Mouse (Mus musculus) midbrain, embryonic 10.5 days (tissue): ENCODE data around the gene Slc2a10. TPM values are rescaled to one million over a fixed set of nuclear protein-coding genes. Genes with fewer than 3 reads are reported as not detected.

Source experiments
- DNase-seq: peaks from one replicate; pipeline ENCODE4 v3.0.0-alpha.2; 2017; ENCODE audit warnings: low spot score
- H3K27ac ChIP-seq: fragments of 300-500 bp; sonication (generic); replicated peaks from 2 replicates; pipeline ENCODE4 v1.5.1; 2016; ENCODE audit warnings: mild to moderate bottlenecking
- H3K27me3 ChIP-seq: fragments of 300-500 bp; sonication (generic); 2 replicates; pipeline ENCODE4 v1.6.1; 2016; ENCODE audit warnings: low read depth, mild to moderate bottlenecking; ENCODE audit not compliant: poor library complexity, severe bottlenecking
- H3K36me3 ChIP-seq: fragments of 300-500 bp; sonication (generic); 2 replicates; pipeline ENCODE4 v1.6.1; 2016; ENCODE audit warnings: mild to moderate bottlenecking, moderate library complexity
- H3K4me1 ChIP-seq: fragments of 300-500 bp; sonication (generic); 2 replicates; pipeline ENCODE4 v1.6.1; 2016
- H3K4me3 ChIP-seq: fragments of 300-500 bp; sonication (generic); 2 replicates; pipeline ENCODE4 v1.5.1; 2016; ENCODE audit warnings: mild to moderate bottlenecking, moderate library complexity
- H3K9me3 ChIP-seq: fragments of 300-500 bp; sonication (generic); replicated peaks from 2 replicates; pipeline ENCODE4 v1.6.1; 2016; ENCODE audit warnings: mild to moderate bottlenecking
- WGBS: fragments of 180-500 bp; shearing (Covaris S2); methylation state at CpG from one replicate; pipeline ENCODE4 v1.1.7; 2016; 5-methylcytosine and 5-hydroxymethylcytosine counted together
- polyA plus RNA-seq: library from polyadenylated mRNA; unstranded; fragments of >200 nt; fragmentation: Nextera tagmentation; extraction: Ambion mirVana; gene quantifications from 2 replicates; pipeline ENCODE4 v1.2.1, GENCODE M21; 2016

Gene Slc2a10
- polyA plus RNA-seq: 4.0 and 4.4 TPM in 2 replicates

GRCm38 (mm10) chr2:165503259-165504203, at the start of gene Slc2a10:
TSS of gene Slc2a10 (plus strand) at chr2:165503787.
- peaks cover 31% of the 10 kb centered on the region for H3K27me3 ChIP-seq
- 6% methylated on average over 32 of the region's 32 CpGs for WGBS
- no peaks in the 10 kb centered on the region for H3K9me3 ChIP-seq
- H3K27ac ChIP-seq: peak within 1 kb of the TSS; percentile 88
- peaks cover 20% of the 10 kb centered on the region for H3K4me1 ChIP-seq
- DNase-seq: peak; percentile 55
- H3K4me3 ChIP-seq: peak within 1 kb of the TSS; percentile 64
- no peaks in the 10 kb centered on the region for H3K36me3 ChIP-seq

GRCm38 (mm10) chr2:165456710-165457109, 46.9 kb upstream of the Slc2a10 start:
- Histone ChIP-seq H3K4me3 (no peak overlapping the region), H3K9me3 (no peaks in the 10 kb centered on the region), H3K27ac (no peak overlapping the region), H3K27me3 (no peaks in the 10 kb centered on the region), H3K36me3 (no peaks in the 10 kb centered on the region), H3K4me1 (peaks cover 27% of the 10 kb centered on the region)
- DNase-seq: no peak
- 58% methylated on average over 2 of the region's 2 CpGs for WGBS

- WGBS: 56% methylated on average over 5 of the region's 5 CpGs
- no peak for DNase-seq
These were observed 45.4 kb upstream of the Slc2a10 start for GRCm38 (mm10) chr2:165458189-165458588.

GRCm38 (mm10) chr2:165459663-165460062, 43.9 kb upstream of the Slc2a10 start:
- H3K4me3 ChIP-seq: no peak overlapping the region
- H3K36me3 ChIP-seq: no peaks in the 10 kb centered on the region
- H3K9me3 ChIP-seq: no peaks in the 10 kb centered on the region
- H3K4me1 ChIP-seq: peaks cover 22% of the 10 kb centered on the region
- H3K27ac ChIP-seq: peak overlapping the region; percentile 13
- no peaks in the 10 kb centered on the region for H3K27me3 ChIP-seq
- no peak for DNase-seq
- 40% methylated on average over 7 of the region's 7 CpGs for WGBS

More at GRCm38 (mm10) chr2:165458189-165458588, 45.4 kb upstream of the Slc2a10 start:
- no peaks in the 10 kb centered on the region for H3K27me3 ChIP-seq
- H3K4me1 ChIP-seq: peaks cover 22% of the 10 kb centered on the region
- H3K36me3 ChIP-seq: no peaks in the 10 kb centered on the region
- H3K27ac ChIP-seq: 0 out of 2 replicates have a peak overlapping the region, but pooled peaks have one; percentile 13
- H3K4me3 ChIP-seq: no peak overlapping the region
- no peaks in the 10 kb centered on the region for H3K9me3 ChIP-seq

GRCm38 (mm10) chr2:165467824-165468452, 35.6 kb upstream of the Slc2a10 start:
- WGBS: 60% methylated on average over 15 of the region's 15 CpGs
- H3K27ac ChIP-seq: peak overlapping the region; percentile 70
- no peaks in the 10 kb centered on the region for H3K9me3 ChIP-seq
- peaks cover 32% of the 10 kb centered on the region for H3K27me3 ChIP-seq
- peaks cover 39% of the 10 kb centered on the region for H3K4me1 ChIP-seq
- H3K36me3 ChIP-seq: no peaks in the 10 kb centered on the region
- H3K4me3 ChIP-seq: no peak overlapping the region
- no peak for DNase-seq

- Histone ChIP-seq H3K27ac (0 out of 2 replicates have a peak overlapping the region, but pooled peaks have one; percentile 7), H3K36me3 (no peaks in the 10 kb centered on the region), H3K4me3 (no peak overlapping the region), H3K9me3 (no peaks in the 10 kb centered on the region), H3K4me1 (peaks cover 44% of the 10 kb centered on the region), H3K27me3 (peaks cover 52% of the 10 kb centered on the region)
- no peak for DNase-seq
- WGBS: 43% methylated on average over 5 of the region's 5 CpGs
These were observed 33.4 kb upstream of the Slc2a10 start for GRCm38 (mm10) chr2:165470167-165470566.

- Histone ChIP-seq H3K36me3 (no peaks in the 10 kb centered on the region), H3K27ac (no peak overlapping the region), H3K9me3 (no peaks in the 10 kb centered on the region), H3K4me3 (no peak overlapping the region), H3K4me1 (peaks cover 55% of the 10 kb centered on the region), H3K27me3 (peaks cover 52% of the 10 kb centered on the region)
- 74% methylated on average over 11 of the region's 11 CpGs for WGBS
- DNase-seq: no peak
These were observed 31.6 kb upstream of the Slc2a10 start for GRCm38 (mm10) chr2:165471943-165472342.

- Histone ChIP-seq H3K27ac (peak within 1 kb of the TSS; percentile 74), H3K4me1 (peaks cover 49% of the 10 kb centered on the region), H3K27me3 (peaks cover 52% of the 10 kb centered on the region), H3K4me3 (peak within 1 kb of the TSS; percentile 51), H3K36me3 (no peaks in the 10 kb centered on the region), H3K9me3 (no peaks in the 10 kb centered on the region)
- DNase-seq: peak; percentile 50
- 1% methylated on average over 35 of the region's 35 CpGs for WGBS
These were observed 30.6 kb upstream of the Slc2a10 start, which contains the start of gene Slc13a3 for GRCm38 (mm10) chr2:165473003-165473402. TSS of gene Slc13a3 (minus strand) at chr2:165473230.

GRCm38 (mm10) chr2:165475412-165475811, 28.2 kb upstream of the Slc2a10 start:
- no peaks in the 10 kb centered on the region for H3K36me3 ChIP-seq
- no peak overlapping the region for H3K4me3 ChIP-seq
- DNase-seq: no peak
- peaks cover 32% of the 10 kb centered on the region for H3K4me1 ChIP-seq
- peak overlapping the region; percentile 52; the same call in 1 of the 2 replicates for H3K27ac ChIP-seq
- H3K9me3 ChIP-seq: no peaks in the 10 kb centered on the region
- peaks cover 45% of the 10 kb centered on the region for H3K27me3 ChIP-seq
- WGBS: 69% methylated on average over 7 of the region's 7 CpGs

- 59% methylated on average over 5 of the region's 5 CpGs for WGBS
- Histone ChIP-seq H3K9me3 (no peaks in the 10 kb centered on the region), H3K36me3 (no peaks in the 10 kb centered on the region), H3K4me3 (no peak overlapping the region), H3K4me1 (peaks cover 31% of the 10 kb centered on the region), H3K27ac (peak overlapping the region; percentile 52; the same call in 1 of the 2 replicates), H3K27me3 (peaks cover 40% of the 10 kb centered on the region)
- DNase-seq: no peak
These were observed 27.7 kb upstream of the Slc2a10 start for GRCm38 (mm10) chr2:165475850-165476249.

GRCm38 (mm10) chr2:165482003-165482402, 21.6 kb upstream of the Slc2a10 start:
- DNase-seq: no peak
- H3K4me1 ChIP-seq: peaks cover 20% of the 10 kb centered on the region
- H3K9me3 ChIP-seq: no peaks in the 10 kb centered on the region
- H3K36me3 ChIP-seq: no peaks in the 10 kb centered on the region
- 59% methylated on average over 8 of the region's 8 CpGs for WGBS
- H3K27me3 ChIP-seq: no peaks in the 10 kb centered on the region
- H3K4me3 ChIP-seq: no peak overlapping the region
- H3K27ac ChIP-seq: 0 out of 2 replicates have a peak overlapping the region, but pooled peaks have one; percentile 42

- Histone ChIP-seq H3K9me3 (no peaks in the 10 kb centered on the region), H3K27ac (no peak overlapping the region)
- WGBS: 75% methylated on average over 6 of the region's 6 CpGs
These were observed 19.4 kb upstream of the Slc2a10 start for GRCm38 (mm10) chr2:165484152-165484551.

More at GRCm38 (mm10) chr2:165484152-165484551, 19.4 kb upstream of the Slc2a10 start:
- Histone ChIP-seq H3K36me3 (peaks cover 13% of the 10 kb centered on the region), H3K4me3 (no peak overlapping the region), H3K4me1 (peaks cover 23% of the 10 kb centered on the region), H3K27me3 (no peaks in the 10 kb centered on the region)
- DNase-seq: no peak
